Mouse (Mus musculus) lung, postnatal 4 days (tissue): Measurements from ENCODE around the gene Smim17.
"Not testable (repeated sequence)": the region's sequence is repeated elsewhere in the genome, so short reads cannot be mapped to it uniquely, and the experiment has no call there.

ENCODE experiments used
- DNase-seq, 2 experiments: peaks; one replicate each; pipeline ENCODE4 v3.0.0; 2021

Gene Smim17

GRCm38 (mm10) chr7:6397996-6398975 is at the start of gene Smim17:
Smim17 (plus strand) TSS chr7:6398715.
- peak; percentile 27 to 46 for DNase-seq

- peak in 1 of 2 experiments; percentile 27 for DNase-seq
Measured at GRCm38 (mm10) chr7:6358121-6358520, 40.4 kb upstream of the Smim17 start.

DNA sequence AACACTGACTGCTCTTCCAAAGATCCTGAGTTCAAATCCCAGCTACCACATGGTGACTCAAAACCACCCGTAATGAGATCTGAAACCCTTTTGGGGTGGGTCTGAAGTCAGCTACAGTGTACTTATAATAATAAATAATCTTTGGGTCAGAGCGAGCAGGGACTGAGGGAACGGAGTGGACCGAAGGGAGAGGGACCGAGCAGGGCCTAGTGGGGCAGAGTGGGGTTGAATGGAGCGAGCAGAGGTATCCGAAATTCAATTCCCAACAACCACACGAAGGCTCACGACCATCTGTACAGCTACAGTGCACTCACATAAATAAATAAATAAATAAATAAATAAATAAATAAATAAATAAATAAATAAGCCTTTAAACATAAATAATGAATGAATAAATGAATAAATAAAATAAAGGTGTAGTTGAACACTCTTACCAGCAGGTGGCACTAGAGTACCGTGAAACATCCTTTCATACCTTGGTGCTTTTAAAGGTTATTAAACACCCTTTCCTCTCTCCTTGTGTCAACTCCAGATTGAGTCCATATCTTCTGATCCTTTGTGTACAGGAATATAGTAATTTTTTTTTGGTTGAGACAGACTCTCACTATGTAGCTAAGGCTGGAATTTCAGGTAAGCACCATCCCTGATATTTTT is 39.5 kb upstream of the Smim17 start:
- DNase-seq = peak in 1 of 2 experiments; percentile 24

DNA sequence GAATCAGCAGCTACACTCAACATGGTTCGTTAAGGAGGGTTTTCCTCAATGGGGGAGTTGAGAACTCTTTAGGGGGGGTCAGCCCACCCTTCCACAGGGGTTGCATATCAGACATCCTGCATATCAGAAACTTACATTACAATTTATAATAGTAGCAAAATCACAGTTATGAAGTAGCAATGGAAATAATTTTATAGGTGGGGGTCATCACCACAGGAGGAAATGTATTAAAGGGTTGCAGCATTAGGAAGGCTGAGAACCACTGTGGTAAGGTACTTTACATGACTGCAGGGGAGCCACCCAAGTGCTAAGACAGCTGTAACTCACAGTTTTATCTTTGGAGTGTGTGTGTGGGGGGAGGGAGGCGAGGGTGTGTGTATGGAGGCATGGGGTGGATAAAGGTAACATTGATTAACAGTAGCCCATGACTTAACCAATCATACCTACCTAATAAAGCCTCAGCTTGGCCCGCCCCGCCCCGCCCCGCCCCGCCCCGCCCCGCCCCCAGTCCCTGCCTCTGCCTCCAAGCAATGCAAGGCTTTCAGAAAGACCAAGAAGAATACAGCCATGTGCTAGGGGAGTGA is 37.9 kb upstream of the Smim17 start:
- DNase-seq = no peak

DNA sequence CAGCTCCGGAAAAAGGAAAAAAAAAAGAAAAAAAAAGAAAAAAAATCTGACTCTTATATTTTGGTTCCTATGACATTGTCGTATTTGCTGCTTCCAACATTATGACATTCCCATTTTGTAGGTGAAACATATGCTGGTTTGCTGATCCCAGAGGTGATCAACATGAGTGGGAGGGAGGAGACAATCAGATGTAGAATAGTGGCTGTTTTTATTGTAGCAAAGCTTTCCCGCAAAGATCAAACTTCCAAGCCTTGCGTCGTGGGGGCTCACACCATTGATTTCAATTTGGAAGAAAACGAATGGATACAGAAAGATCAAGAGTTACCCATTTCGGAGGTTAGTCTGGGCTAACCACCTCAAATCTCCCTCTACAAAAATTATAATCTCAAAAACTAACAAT is 36.8 kb upstream of the Smim17 start:
- no peak for DNase-seq

- peak; percentile 98 to 99 for DNase-seq
Measured at GRCm38 (mm10) chr7:6362268-6363046, 36.1 kb upstream of the Smim17 start.

- peak in 1 of 2 experiments; percentile 89 for DNase-seq
Measured at GRCm38 (mm10) chr7:6363047-6363488, 35.4 kb upstream of the Smim17 start, which contains the start of gene Zfp78. Zfp78 (plus strand) TSS chr7:6363280.

DNA sequence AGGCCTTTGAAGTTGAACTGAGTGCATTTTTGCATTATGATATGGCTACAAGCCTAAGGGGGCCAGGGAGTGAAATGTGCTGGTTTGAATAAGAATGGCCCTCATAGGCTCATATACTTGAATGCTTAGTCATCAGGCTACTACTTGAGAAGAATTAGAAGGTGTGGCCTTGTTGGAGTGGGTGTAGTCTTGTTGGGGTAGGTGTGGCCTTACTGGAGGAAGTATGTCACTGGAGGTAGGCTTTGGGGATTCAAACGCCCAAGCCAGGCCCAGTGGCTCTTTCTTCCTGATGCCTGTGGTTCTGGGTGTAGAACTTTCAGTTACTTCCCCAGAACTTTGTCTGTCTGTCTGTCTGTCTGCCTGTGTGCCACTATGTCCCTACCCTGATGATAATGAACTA is 33.8 kb upstream of the Smim17 start:
- no peak for DNase-seq

DNA sequence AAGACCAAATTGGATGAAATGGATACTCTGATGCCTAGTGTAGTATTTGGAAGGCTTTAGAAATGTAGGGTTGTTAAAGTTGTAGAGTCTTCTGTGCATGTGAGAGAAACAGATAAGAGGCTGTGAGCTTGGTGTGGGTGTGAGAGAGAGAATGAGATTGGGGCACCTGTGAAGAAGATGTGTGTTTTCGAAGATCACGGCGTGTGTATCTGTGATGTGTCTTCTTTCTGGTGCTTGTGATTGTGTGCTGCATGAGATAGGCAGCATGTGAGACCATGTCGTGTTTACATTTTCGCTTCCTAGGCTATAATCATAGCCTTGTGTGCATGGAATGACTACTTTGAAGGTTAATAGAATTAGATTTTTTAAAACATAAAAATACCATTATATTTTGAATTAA is 31.3 kb upstream of the Smim17 start:
- no peak for DNase-seq

DNA sequence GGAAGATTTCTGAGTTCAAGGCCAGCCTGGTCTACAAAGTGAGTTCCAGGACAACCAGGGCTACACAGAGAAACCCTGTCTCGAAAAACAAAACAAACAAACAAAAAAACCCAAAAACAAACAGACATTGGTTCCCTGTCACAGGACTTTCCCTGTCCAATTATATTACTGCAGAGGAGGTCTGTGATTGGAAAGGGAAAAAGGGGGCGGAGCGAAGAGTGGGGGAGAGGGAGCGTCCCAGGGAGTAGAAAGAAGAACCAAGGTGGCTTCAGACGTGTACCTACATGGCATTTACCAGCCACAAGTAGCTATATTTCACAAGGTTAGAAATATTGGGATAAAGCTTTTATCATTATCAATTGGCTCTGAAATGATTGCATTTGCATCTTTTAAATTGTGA is 30.4 kb upstream of the Smim17 start:
- not testable (repeated sequence) for DNase-seq

DNA sequence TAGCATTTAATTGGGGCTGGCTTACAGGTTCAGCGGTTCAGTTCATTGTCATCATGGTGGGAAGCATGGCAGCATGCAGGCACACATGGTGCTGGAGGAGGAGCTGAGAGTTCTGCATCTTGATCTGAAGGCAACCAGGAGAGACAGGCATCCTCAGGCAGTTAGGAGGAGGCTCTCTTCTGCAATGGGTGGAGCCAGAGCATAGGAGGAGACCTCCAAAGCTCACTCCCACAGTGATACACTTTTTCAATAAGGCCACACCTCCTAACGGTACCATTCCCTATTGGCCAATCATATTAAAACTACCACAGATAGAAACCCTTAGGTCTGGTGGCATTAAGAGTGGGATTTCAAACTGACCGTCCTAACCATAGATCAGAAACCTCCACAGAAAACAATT is 29.1 kb upstream of the Smim17 start:
- no peak for DNase-seq

DNA sequence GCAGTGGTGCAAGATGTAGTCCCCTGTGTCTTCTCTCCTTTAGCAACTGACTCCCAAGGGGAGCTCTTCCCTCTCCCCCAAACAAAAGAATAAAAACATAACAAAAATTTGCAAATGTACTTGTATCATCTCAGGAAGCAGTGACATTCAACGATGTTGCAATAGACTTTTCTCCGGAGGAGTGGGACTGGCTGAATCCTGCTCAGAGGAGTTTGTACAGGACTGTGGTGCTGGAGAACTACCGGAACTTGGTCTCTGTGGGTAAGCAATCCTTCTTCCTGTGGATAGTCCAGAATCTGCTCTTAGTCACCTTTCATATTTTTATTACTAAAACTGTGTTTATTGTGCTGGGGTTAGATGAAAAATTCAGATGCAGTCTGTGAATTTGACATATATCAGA is 25.5 kb upstream of the Smim17 start:
- DNase-seq = no peak

GRCm38 (mm10) chr7:6378441-6378840 is 20.1 kb upstream of the Smim17 start:
- no peak for DNase-seq

DNA sequence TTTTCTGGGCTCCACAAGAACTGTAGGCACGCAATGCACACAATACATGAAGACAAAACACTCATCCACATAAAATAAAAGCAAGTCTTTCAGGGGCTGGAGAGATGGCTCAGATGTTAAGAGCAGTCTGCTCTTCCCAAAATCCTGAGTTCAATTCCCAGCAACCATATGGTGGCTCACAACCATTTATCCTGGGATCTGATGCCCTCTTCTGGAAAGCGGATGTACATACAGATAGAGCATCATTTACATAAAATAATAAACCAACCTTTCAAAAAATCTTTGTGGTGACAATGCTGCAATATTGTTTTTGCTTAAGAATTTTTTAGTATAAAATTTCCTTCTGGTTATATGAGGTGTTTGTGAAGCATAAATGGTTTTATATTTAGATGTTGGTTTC is 17.1 kb upstream of the Smim17 start:
- DNase-seq = no peak

DNA sequence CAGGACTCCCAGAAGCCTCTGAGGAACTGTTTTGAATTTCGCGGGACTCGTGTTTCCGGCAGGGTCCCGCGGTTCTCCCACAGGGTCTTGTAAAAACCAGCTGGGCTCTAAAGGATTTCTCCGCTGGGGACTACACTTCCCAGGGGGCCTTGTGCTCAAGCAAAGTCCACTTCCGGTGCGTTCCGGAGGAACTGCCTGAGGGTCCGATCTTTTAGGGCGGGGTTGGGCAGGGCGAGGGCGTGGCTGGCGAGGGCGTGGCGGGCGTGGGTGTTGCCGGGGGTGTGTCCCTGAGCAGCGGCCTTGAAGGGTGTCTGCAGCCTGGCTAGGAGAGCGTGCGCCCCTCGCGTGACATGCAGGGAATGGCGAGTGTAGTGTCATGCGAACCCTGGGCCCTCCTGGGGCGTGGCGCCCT is 15.5 kb upstream of the Smim17 start, which contains the start of gene Zfp28:
Gene Zfp28, plus strand, starts transcription at position 252 of the 412 bp plus-strand sequence.
- peak; percentile 96 to 97 for DNase-seq

- no peak for DNase-seq
Measured at GRCm38 (mm10) chr7:6384011-6384410, 14.5 kb upstream of the Smim17 start.

GRCm38 (mm10) chr7:6386995-6387394 is 11.5 kb upstream of the Smim17 start:
- DNase-seq = peak; percentile 8 to 45

DNA sequence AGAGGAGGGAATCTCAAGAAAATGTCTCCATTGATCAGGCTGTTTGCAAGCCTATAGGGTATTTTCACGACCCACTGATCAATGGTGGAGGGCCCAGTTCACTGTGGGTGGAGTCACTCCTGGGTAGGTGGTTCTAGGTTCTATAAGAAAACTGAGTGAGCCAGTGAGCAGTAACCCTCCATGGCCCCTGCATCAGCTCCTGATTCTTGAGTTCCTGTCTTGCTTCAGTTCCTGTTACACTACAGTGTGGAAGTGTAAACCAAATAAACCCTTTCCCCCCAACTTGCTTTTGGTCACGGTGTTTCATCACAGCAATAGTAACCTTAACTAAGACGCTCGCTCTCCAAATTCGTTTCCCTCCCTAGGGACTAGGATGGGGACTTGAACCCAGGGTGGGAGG is 9.5 kb upstream of the Smim17 start:
- DNase-seq = no peak

DNA sequence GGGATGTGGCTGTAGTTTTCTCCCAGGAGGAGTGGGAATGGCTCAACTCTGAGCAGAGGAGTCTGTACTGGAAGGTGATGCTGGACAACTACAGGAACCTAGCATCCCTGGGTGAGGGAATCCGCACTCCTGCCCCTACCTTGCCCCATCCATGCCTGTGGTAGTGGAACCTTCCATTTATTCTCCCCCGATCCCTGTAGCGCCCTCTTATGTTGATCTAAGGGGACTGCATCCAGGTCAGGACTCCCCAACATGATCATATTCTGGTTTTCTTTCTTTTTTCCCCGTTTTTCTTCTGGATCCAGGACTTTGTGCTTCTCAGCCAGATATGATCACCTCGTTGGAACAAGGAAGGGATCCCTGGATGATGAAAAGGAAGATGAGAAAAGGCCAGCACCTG is 9.1 kb upstream of the Smim17 start:
- no peak for DNase-seq

DNA sequence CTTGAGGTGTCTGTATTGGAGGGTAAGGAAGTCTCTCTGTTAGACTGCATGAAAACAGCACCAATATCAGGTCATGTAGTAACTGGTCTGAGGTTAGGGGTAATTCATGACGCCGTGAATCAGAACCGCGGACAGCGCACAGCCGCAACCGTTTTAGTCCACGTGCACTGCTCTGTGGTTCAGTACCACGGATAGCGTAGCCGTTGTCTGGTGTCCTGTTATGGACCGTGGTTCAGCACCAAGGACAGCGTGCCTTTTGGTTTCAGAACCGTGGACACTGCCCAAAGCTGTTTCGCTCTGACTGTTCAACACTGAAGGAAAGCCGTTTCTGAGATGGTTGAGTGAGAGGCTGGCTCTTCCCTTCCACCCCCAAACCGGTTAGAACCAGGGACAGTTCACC is 11.5 kb downstream of the Smim17 start, which contains the start of gene Gm20715:
Gene Gm20715, plus strand, starts transcription at position 235 of the 400 bp plus-strand sequence.
- peak; percentile 91 to 94 for DNase-seq

DNA sequence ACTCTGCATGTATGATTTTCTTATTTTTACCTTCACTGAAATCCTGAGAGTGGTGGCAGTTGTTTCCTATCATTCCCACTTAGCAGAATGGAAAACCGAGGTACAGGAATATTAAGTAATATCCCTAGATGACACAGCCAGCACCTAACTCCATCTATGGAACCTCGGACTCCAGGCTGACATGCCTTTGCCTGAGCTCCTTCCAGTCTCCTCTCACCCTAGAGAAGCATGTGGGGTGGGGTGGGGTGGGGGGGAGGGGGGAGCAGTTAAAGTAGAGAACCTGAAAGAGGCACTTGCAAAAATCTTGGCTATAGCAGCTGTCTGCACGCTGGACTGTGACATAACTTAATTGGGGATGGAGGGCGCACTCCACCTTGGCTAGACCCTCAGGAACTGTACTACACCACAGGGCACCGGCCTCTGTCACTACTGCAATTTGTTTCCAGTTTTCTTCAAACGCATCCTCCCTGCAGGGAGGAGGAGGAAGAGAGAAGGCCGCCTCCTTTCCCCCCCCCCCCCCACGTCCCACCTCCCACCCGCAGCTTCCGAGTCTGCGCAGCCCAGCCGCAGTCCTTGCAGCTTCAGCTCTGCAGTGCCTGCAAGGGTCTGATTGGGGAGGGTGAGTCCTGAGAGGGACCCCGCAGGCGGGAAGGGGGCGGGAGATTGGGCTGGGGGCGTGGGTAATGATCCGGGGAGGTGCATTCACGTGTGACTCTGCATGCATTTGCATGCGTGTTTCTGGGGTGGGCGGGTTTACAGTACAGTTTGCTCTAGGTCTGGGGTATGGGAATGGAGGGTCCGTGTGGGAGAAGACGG is 16.3 kb downstream of the Smim17 start:
- no peak for DNase-seq

DNA sequence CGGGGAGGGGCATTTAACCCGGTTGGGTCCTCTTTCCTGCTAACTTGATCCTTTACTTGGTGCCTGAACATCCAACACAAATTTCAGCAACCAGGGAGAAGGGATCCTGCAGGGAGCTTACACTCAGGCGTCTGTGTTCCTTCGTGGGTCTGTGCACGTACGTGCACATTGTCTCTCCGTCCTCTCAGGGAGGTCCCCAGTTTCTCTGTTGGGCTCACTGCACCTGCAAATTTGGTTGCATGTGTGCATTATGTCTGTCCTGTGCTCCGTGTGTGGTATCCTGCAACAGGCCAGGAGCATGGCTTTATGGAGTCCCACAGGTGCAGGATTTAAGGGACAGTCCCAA is 16.9 kb downstream of the Smim17 start:
- no peak for DNase-seq
